Mouse (Mus musculus) megakaryocyte, embryonic 14.5 days (primary cell): Measurements from ENCODE around the gene Olfr1175-ps.

Experiments used
- FLI1 ChIP-seq: IDR thresholded peaks from 2 replicates; pipeline ENCODE4 v1.6.1; 2012; ENCODE audit warnings: low read length, inconsistent platforms, mixed read lengths
- GATA1 ChIP-seq: IDR thresholded peaks from 3 replicates; pipeline ENCODE4 v1.6.1; 2012; ENCODE audit warnings: mixed read lengths, low read length, inconsistent platforms, borderline replicate concordance

GRCm38 (mm10) chr2:88346392-88346791 lies 19.4 kb upstream of the Olfr1175-ps start, which contains the start of gene Olfr1177-ps:
- TF ChIP-seq GATA1 (no peak), FLI1 (no peak)
